Mouse (Mus musculus): Measurements from ENCODE around the gene Kctd18. TPM values are rescaled to one million over a fixed set of nuclear protein-coding genes. Genes with fewer than 3 reads are reported as not detected.
"Not testable (repeated sequence)": the region's sequence is repeated elsewhere in the genome, so short reads cannot be mapped to it uniquely, and the experiment has no call there.

Kctd18 gene
- polyA plus RNA-seq, 1 experiment, result 21.3 TPM

GRCm38 (mm10) chr1:58056074-58056807 is 37.5 kb upstream of the Kctd18 start:
- H3K9me3 ChIP-seq (replicated peaks; ENCODE audit: control insufficient read depth, insufficient read depth, low read length, poor library complexity, severe bottlenecking), result 0 out of 2 replicates have a peak, but pooled peaks cover 4% of the 10 kb centered on the region
- H3K36me3 ChIP-seq (ENCODE audit: control insufficient read depth, insufficient read depth, low read length, poor library complexity, severe bottlenecking), result no peaks in the 10 kb centered on the region
- H3K4me1 ChIP-seq (ENCODE audit: control insufficient read depth, insufficient read depth, low read length), result no peaks in the 10 kb centered on the region
- TF ChIP-seq CTCF (IDR thresholded peaks at IDR 0.05; ENCODE audit: low read depth, low read length) (no peak), EP300 (IDR thresholded peaks at IDR 0.05; ENCODE audit: insufficient read depth, low read depth, low read length) (no peak), POLR2A (IDR thresholded peaks at IDR 0.05; ENCODE audit: insufficient read depth, low read length) (no peak)
- no peaks in the 10 kb centered on the region for H3K27me3 ChIP-seq (ENCODE audit: control insufficient read depth, insufficient read depth, low read length, poor library complexity, severe bottlenecking)
- H3K4me3 ChIP-seq (ENCODE audit: low read depth, low read length), result no peak overlapping the region
- no peak overlapping the region for H3K9ac ChIP-seq (ENCODE audit: low read depth, poor library complexity, severe bottlenecking)
- no peak overlapping the region for H3K27ac ChIP-seq (ENCODE audit: insufficient read depth, low read length)

DNA sequence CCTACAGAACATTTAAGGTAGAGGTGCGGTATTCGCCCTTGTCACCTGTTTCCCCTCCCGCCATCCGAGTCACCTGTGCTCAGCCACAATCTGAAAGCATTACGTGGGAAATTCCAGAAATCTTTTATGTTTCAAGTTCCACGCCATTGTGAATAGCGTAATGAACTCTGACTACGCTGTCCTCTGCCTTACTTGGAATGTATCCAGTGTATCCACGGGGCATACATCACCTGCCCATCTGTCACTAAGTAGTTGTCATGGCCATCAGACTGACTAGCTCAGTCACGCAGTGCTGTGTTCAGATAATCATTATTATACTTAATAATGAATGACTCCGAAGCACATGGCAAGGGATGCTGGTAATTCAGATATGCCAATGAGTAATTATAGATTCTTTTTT is 36.8 kb upstream of the Kctd18 start:
- H3K36me3 ChIP-seq (ENCODE audit: control insufficient read depth, insufficient read depth, low read length, poor library complexity, severe bottlenecking), result no peaks in the 10 kb centered on the region
- TF ChIP-seq EP300 (IDR thresholded peaks at IDR 0.05; ENCODE audit: insufficient read depth, low read depth, low read length) (no peak), CTCF (IDR thresholded peaks at IDR 0.05; ENCODE audit: low read depth, low read length) (no peak), POLR2A (IDR thresholded peaks at IDR 0.05; ENCODE audit: insufficient read depth, low read length) (no peak)
- no peak overlapping the region for H3K27ac ChIP-seq (ENCODE audit: insufficient read depth, low read length)
- H3K27me3 ChIP-seq (ENCODE audit: control insufficient read depth, insufficient read depth, low read length, poor library complexity, severe bottlenecking), result no peaks in the 10 kb centered on the region
- no peaks in the 10 kb centered on the region for H3K4me1 ChIP-seq (ENCODE audit: control insufficient read depth, insufficient read depth, low read length)
- H3K9me3 ChIP-seq (replicated peaks; ENCODE audit: control insufficient read depth, insufficient read depth, low read length, poor library complexity, severe bottlenecking), result 0 out of 2 replicates have a peak, but pooled peaks cover 4% of the 10 kb centered on the region
- H3K9ac ChIP-seq (ENCODE audit: low read depth, poor library complexity, severe bottlenecking), result no peak overlapping the region
- no peak overlapping the region for H3K4me3 ChIP-seq (ENCODE audit: low read depth, low read length)

GRCm38 (mm10) chr1:58049126-58049525 is 30.4 kb upstream of the Kctd18 start:
- no peaks in the 10 kb centered on the region for H3K27me3 ChIP-seq (ENCODE audit: control insufficient read depth, insufficient read depth, low read length, poor library complexity, severe bottlenecking)
- no peaks in the 10 kb centered on the region for H3K4me1 ChIP-seq (ENCODE audit: control insufficient read depth, insufficient read depth, low read length)
- TF ChIP-seq EP300 (IDR thresholded peaks at IDR 0.05; ENCODE audit: insufficient read depth, low read depth, low read length), result no peak
- no peak for TF ChIP-seq CTCF (IDR thresholded peaks at IDR 0.05; ENCODE audit: low read depth, low read length)
- TF ChIP-seq POLR2A (IDR thresholded peaks at IDR 0.05; ENCODE audit: insufficient read depth, low read length), result no peak
- H3K9ac ChIP-seq (ENCODE audit: low read depth, poor library complexity, severe bottlenecking), result no peak overlapping the region
- H3K36me3 ChIP-seq (ENCODE audit: control insufficient read depth, insufficient read depth, low read length, poor library complexity, severe bottlenecking), result no peaks in the 10 kb centered on the region
- H3K4me3 ChIP-seq (ENCODE audit: low read depth, low read length), result no peak overlapping the region
- 0 out of 2 replicates have a peak, but pooled peaks cover 4% of the 10 kb centered on the region for H3K9me3 ChIP-seq (replicated peaks; ENCODE audit: control insufficient read depth, insufficient read depth, low read length, poor library complexity, severe bottlenecking)
- no peak overlapping the region for H3K27ac ChIP-seq (ENCODE audit: insufficient read depth, low read length)

DNA sequence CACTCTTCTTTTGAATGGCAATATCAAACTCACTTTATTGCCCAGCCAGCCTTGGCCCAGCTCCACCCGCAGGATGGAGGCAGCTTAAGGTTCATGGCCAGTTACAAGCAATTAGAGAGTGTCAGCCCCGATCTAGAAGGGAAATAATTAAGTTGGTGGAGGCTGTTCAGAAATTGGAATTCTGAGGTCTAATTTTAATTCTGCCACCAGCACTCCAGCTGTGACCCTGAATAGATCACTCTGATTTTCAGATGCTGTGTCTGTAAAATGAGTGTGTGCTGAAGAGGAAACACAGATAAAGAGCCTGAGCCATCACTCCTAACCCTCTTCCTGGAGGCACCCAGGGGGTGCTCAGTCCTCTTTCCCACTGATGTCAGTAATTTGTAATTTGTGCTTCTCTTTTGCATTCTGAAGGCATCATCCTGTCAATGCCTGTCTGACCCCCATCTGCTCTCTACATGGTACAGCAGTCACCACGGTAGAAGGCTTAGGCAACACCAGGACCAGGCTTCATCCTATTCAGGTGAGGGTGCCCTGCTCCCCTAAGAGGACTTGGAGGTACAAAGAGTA is 28.1 kb upstream of the Kctd18 start:
- TF ChIP-seq CTCF (IDR thresholded peaks at IDR 0.05; ENCODE audit: low read depth, low read length) (no peak), EP300 (IDR thresholded peaks at IDR 0.05; ENCODE audit: insufficient read depth, low read depth, low read length) (no peak), POLR2A (IDR thresholded peaks at IDR 0.05; ENCODE audit: insufficient read depth, low read length) (no peak)
- Histone ChIP-seq H3K9ac (ENCODE audit: low read depth, poor library complexity, severe bottlenecking) (no peak overlapping the region), H3K9me3 (replicated peaks; ENCODE audit: control insufficient read depth, insufficient read depth, low read length, poor library complexity, severe bottlenecking) (no peaks in the 10 kb centered on the region)

GRCm38 (mm10) chr1:58045546-58045945 is 26.8 kb upstream of the Kctd18 start:
- Histone ChIP-seq H3K36me3 (ENCODE audit: control insufficient read depth, insufficient read depth, low read length, poor library complexity, severe bottlenecking) (no peaks in the 10 kb centered on the region), H3K27ac (ENCODE audit: insufficient read depth, low read length) (no peak overlapping the region), H3K9ac (ENCODE audit: low read depth, poor library complexity, severe bottlenecking) (no peak overlapping the region), H3K27me3 (ENCODE audit: control insufficient read depth, insufficient read depth, low read length, poor library complexity, severe bottlenecking) (no peaks in the 10 kb centered on the region), H3K9me3 (replicated peaks; ENCODE audit: control insufficient read depth, insufficient read depth, low read length, poor library complexity, severe bottlenecking) (no peaks in the 10 kb centered on the region), H3K4me1 (ENCODE audit: control insufficient read depth, insufficient read depth, low read length) (no peaks in the 10 kb centered on the region), H3K4me3 (ENCODE audit: low read depth, low read length) (no peak overlapping the region)
- TF ChIP-seq EP300 (IDR thresholded peaks at IDR 0.05; ENCODE audit: insufficient read depth, low read depth, low read length), result no peak
- no peak for TF ChIP-seq POLR2A (IDR thresholded peaks at IDR 0.05; ENCODE audit: insufficient read depth, low read length)
- no peak for TF ChIP-seq CTCF (IDR thresholded peaks at IDR 0.05; ENCODE audit: low read depth, low read length)

More for the DNA sequence above, 28.1 kb upstream of the Kctd18 start:
- Histone ChIP-seq H3K27ac (ENCODE audit: insufficient read depth, low read length) (no peak overlapping the region), H3K4me3 (ENCODE audit: low read depth, low read length) (no peak overlapping the region), H3K4me1 (ENCODE audit: control insufficient read depth, insufficient read depth, low read length) (no peaks in the 10 kb centered on the region), H3K36me3 (ENCODE audit: control insufficient read depth, insufficient read depth, low read length, poor library complexity, severe bottlenecking) (no peaks in the 10 kb centered on the region), H3K27me3 (ENCODE audit: control insufficient read depth, insufficient read depth, low read length, poor library complexity, severe bottlenecking) (no peaks in the 10 kb centered on the region)

GRCm38 (mm10) chr1:58045076-58045475 is 26.3 kb upstream of the Kctd18 start:
- Histone ChIP-seq H3K9me3 (replicated peaks; ENCODE audit: control insufficient read depth, insufficient read depth, low read length, poor library complexity, severe bottlenecking) (no peaks in the 10 kb centered on the region), H3K4me3 (ENCODE audit: low read depth, low read length) (no peak overlapping the region), H3K36me3 (ENCODE audit: control insufficient read depth, insufficient read depth, low read length, poor library complexity, severe bottlenecking) (no peaks in the 10 kb centered on the region), H3K4me1 (ENCODE audit: control insufficient read depth, insufficient read depth, low read length) (no peaks in the 10 kb centered on the region), H3K9ac (ENCODE audit: low read depth, poor library complexity, severe bottlenecking) (no peak overlapping the region), H3K27me3 (ENCODE audit: control insufficient read depth, insufficient read depth, low read length, poor library complexity, severe bottlenecking) (no peaks in the 10 kb centered on the region), H3K27ac (ENCODE audit: insufficient read depth, low read length) (no peak overlapping the region)
- TF ChIP-seq POLR2A (IDR thresholded peaks at IDR 0.05; ENCODE audit: insufficient read depth, low read length) (no peak), EP300 (IDR thresholded peaks at IDR 0.05; ENCODE audit: insufficient read depth, low read depth, low read length) (no peak), CTCF (IDR thresholded peaks at IDR 0.05; ENCODE audit: low read depth, low read length) (no peak)

DNA sequence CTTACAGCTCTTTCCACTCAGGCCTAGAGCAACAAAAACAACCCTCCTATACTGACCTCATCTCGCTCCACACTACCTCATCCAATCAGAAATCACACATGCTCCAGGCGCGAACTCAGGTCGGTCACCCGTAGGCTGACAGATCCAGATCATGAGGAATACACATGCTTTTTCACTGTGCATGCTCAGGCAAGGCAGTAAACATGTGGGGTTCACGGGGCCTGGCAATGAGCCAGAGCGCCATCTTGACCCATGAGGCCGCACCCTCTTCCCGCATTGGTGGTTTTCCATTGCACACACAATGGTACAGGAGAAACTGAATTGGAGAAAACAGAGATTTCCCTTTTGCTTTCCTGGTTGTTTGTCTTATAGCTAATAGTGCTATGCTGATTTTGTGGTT is 18.6 kb upstream of the Kctd18 start:
- H3K27ac ChIP-seq (ENCODE audit: insufficient read depth, low read length); H3K27me3 ChIP-seq (ENCODE audit: control insufficient read depth, insufficient read depth, low read length, poor library complexity, severe bottlenecking); H3K9me3 ChIP-seq (replicated peaks; ENCODE audit: control insufficient read depth, insufficient read depth, low read length, poor library complexity, severe bottlenecking); H3K9ac ChIP-seq (ENCODE audit: low read depth, poor library complexity, severe bottlenecking); H3K4me1 ChIP-seq (ENCODE audit: control insufficient read depth, insufficient read depth, low read length); H3K4me3 ChIP-seq (ENCODE audit: low read depth, low read length); H3K36me3 ChIP-seq (ENCODE audit: control insufficient read depth, insufficient read depth, low read length, poor library complexity, severe bottlenecking): not testable (repeated sequence)
